Mouse (Mus musculus): Measurements from ENCODE around the gene Atxn7l1.

Atxn7l1 gene

GRCm38 (mm10) chr12:33137857-33138256 is 9.6 kb upstream of the Atxn7l1 start:
- ChIA-PET POLR2A (interaction anchor here in 1 of 4 experiments (1.6 kb wide), 1 partner anchor 46 kb away, joined by 4 read pairs; no protein-coding TSS in a partner anchor), CTCF (interaction anchor here in 1 of 4 experiments (0.6 kb wide), 1 partner anchor 123 kb away, joined by 3 read pairs; no protein-coding TSS in a partner anchor)

DNA sequence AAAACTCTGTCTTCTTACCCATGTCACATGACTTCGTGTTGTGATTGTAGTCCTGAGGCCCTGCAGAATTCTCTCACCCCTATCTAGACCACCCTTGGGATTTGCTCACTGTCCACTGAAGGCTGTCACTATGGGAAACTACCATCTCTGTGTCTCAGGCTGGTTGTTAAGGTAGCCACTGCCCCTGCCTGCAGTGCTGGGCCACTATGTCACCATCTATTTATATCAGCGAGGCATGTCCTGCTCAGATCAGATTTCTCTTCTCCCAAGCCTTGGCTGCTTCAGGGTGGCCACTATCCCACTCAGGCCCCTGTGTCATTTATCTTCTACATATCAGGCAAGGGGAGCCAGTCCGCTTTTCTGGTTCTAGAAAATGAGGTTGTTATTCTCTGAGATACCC is 8.4 kb upstream of the Atxn7l1 start:
- POLR2A ChIA-PET, result interaction anchor here in 1 of 4 experiments (1.6 kb wide), 1 partner anchor 45 kb away, joined by 4 read pairs; no protein-coding TSS in a partner anchor
- CTCF ChIA-PET, result interaction anchor here in 1 of 4 experiments (0.5 kb wide), 1 partner anchor 133 kb away, joined by 7 read pairs; no protein-coding TSS in a partner anchor

DNA sequence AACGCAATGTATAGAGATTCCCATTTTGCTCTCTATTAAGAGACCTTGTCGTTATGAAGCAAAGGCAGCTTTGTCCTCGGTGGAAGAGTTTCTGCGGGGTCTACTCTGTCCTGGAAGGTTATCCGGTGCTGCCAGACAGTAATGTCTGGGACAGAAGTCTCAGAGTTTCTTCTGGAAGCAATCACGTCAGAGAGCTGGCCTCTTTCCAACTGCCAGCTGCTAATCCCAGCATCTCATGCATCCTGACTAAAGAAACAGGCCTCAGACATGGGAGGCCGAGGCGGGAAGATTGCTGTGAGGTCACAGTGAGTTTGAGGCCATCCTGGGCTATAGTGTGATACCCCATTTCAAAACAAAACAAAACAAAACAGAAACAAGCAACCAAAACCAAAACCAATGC is 3.0 kb upstream of the Atxn7l1 start:
- ChIA-PET POLR2A (no interaction called here), CTCF (no interaction called here)

GRCm38 (mm10) chr12:33146622-33147433 is 665 bp upstream of the Atxn7l1 start:
- ChIA-PET POLR2A (interaction anchor here in 2 of 4 experiments (0.7 to 2.0 kb wide), 14 partner anchors 10 to 280 kb away, joined by 3 to 8 read pairs (median 3); no protein-coding TSS in a partner anchor), CTCF (interaction anchor here in 2 of 4 experiments (0.9 to 2.6 kb wide), 5 partner anchors 18 to 233 kb away, joined by 4 to 7 read pairs (median 4); no protein-coding TSS in a partner anchor)

DNA sequence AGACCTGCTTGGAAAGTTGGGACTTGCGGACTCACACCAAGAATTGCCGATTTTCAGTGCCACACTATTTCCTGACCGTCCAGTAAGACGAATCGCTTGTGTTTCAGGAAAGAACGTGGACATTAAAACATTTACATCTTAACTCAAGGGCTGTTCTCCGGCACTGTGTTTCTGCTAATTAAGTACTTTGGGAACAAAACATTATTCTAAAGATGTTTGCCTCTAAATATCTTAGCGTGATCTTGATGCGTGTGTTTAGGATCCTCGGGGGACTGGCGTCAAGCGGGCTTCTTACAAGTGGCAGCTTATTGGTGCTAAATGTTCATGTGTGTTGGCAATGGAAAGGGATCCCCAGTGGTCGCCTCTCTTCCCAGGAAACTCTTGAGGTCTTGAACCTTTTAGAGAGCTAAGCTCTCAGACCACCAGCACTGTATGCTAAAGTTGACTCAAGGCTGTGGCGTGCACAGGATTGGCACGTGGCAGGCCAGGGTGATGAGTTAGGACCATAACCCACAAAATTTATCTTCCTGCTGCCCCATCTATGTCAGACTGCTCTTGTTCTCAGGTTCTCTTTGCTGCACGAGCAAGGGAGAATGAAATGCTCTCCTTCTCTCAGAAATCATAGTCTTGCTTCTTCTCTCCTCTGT is 2.2 kb downstream of the Atxn7l1 start:
- POLR2A ChIA-PET, result interaction anchor here in 1 of 4 experiments (0.6 to 1.5 kb wide), 2 partner anchors 21 to 164 kb away, joined by 3 to 4 read pairs; no protein-coding TSS in a partner anchor

GRCm38 (mm10) chr12:33153131-33153530 is 5.6 kb downstream of the Atxn7l1 start:
- POLR2A ChIA-PET, result interaction anchor here in 3 of 4 experiments (0.9 to 1.2 kb wide), 3 partner anchors 9 to 29 kb away, joined by 3 to 4 read pairs (median 3); no protein-coding TSS in a partner anchor
- CTCF ChIA-PET, result interaction anchor here in 1 of 4 experiments (0.6 kb wide), 1 partner anchor 116 kb away, joined by 3 read pairs; no protein-coding TSS in a partner anchor

More for the DNA sequence above, 2.2 kb downstream of the Atxn7l1 start:
- CTCF ChIA-PET, result no interaction called here

DNA sequence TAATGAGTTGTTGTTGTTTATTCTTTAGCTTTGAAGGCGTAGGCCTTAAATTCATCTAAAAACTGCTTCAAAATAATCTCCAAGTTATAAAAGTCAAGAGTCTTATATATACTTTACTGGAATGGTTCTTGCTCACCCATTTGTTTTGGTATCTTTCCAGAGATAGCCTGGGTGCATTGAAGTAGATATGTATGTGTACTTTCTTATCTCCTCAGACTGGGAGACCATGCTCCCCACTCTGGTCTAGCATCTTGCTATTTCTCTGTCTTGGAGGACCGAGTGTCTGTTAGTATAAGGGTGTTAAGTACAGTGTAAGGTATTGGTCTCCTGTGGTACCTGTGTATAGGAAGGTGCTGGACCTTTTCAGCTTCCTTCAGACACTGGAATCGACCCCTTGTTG is 6.4 kb downstream of the Atxn7l1 start:
- ChIA-PET POLR2A (interaction anchor here in 1 of 4 experiments (0.9 kb wide), 1 partner anchor 8 kb away, joined by 3 read pairs; no protein-coding TSS in a partner anchor), CTCF (no interaction called here)

GRCm38 (mm10) chr12:33154732-33155131 is 7.2 kb downstream of the Atxn7l1 start:
- ChIA-PET POLR2A (no interaction called here), CTCF (no interaction called here)

GRCm38 (mm10) chr12:33156334-33157018 is 9.0 kb downstream of the Atxn7l1 start:
- CTCF ChIA-PET, result no interaction called here
- POLR2A ChIA-PET, result interaction anchor here in 2 of 4 experiments (1.2 to 1.8 kb wide), 1 partner anchor 10 kb away, joined by 3 to 4 read pairs; no protein-coding TSS in a partner anchor

GRCm38 (mm10) chr12:33158256-33158655 is 10.8 kb downstream of the Atxn7l1 start:
- ChIA-PET CTCF (no interaction called here), POLR2A (interaction anchor here in 2 of 4 experiments (1.2 to 1.8 kb wide), 2 partner anchors 11 to 26 kb away, joined by 3 to 4 read pairs; no protein-coding TSS in a partner anchor)

DNA sequence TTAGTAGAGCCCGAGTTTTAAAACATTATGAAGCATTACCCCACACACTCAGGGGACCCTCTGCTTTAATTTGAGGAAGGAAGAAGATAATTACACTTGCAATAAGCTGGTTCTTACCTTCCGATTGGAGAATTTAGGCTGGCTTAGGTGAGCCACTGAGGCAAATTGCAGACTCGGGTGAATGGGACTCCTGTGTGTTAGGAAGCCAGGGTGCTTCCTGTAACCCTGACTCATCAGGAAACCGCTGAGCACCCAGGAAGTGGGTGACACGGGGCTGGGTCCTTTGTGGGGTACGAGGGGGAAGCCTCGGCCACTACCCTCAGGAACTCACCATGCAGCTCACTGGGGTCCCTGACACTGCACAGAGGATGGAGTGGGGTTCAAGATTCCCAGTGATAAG is 12.9 kb downstream of the Atxn7l1 start:
- ChIA-PET POLR2A (interaction anchor here in 1 of 4 experiments (1.3 kb wide), 1 partner anchor 13 kb away, joined by 5 read pairs; no protein-coding TSS in a partner anchor), CTCF (no interaction called here)

DNA sequence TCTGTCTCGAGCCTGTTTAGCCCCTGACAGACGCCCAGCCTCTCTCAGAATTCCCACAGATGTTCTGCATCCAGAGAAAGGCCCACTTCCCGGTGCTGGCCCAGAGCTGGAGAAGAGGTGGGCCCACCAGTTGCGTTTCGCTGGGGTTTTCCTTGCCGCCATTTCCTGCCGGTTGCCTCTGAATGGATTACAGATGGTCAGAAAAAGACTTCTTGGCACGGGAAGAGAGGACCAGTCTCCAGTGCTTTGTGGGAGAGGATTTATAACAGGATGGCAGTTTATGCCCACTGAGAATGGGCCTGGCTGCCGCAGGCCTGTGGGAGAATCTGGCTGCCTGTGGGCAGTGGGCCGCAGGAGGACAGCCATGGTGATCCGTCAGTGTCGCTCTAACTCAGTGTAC is 15.0 kb downstream of the Atxn7l1 start:
- ChIA-PET POLR2A (interaction anchor here in 3 of 4 experiments (0.6 to 2.0 kb wide), 5 partner anchors 9 to 278 kb away, joined by 3 to 5 read pairs (median 3); no protein-coding TSS in a partner anchor), CTCF (no interaction called here)

DNA sequence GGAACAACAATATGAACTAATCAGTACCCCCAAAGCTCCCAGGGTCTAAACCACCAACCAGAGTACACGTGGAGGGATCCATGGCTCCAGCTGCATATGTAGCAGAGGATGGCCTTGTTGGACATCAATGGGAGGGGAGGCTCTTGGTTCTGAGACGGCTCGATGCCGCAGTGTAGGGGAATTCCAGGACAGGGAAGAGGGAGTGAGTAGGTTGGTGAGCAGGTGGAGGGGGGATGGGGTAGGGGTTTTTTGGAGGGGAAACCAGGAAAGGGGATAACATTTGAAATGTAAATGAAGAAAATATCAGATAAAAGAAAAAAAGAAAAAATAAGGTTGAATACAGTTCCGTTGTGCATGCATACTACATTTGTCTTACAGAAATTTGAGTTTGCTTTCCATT is 16.5 kb downstream of the Atxn7l1 start:
- ChIA-PET CTCF (interaction anchor here in 1 of 4 experiments (0.7 kb wide), 1 partner anchor 94 kb away, joined by 7 read pairs; no protein-coding TSS in a partner anchor), POLR2A (interaction anchor here in 2 of 4 experiments (0.7 to 2.6 kb wide), 3 partner anchors 10 to 271 kb away, joined by 3 to 15 read pairs (median 3); no protein-coding TSS in a partner anchor)

DNA sequence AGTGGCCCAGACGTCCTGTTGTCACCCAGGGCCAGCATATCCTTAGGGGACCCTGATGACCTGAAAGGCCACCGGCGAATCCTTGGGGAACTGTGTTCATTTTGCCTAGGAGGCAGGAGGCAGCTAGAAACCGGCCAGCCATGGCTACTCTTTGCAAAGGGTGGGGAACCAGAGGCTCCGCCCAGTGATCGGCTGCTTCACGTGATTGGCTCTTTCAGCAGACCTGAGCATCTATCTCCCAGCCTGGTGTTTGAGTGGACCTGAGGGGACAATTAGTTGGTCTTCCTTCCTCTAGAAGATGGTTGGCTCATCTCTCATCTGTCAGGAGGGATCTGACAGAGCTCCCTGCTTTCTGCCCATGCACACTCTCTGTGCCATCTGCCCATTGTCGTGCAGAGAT is 19.2 kb downstream of the Atxn7l1 start:
- POLR2A ChIA-PET, result interaction anchor here in 2 of 4 experiments (1.0 to 2.6 kb wide), 3 partner anchors 7 to 213 kb away, joined by 3 to 15 read pairs (median 3); partner anchors contain the start of gene Sypl (in 1 of the 2)

GRCm38 (mm10) chr12:33167545-33167944 is 20.1 kb downstream of the Atxn7l1 start:
- ChIA-PET CTCF (interaction anchor here in 1 of 4 experiments (0.6 kb wide), 1 partner anchor 147 kb away, joined by 14 read pairs; no protein-coding TSS in a partner anchor), POLR2A (interaction anchor here in 2 of 4 experiments (0.7 to 1.2 kb wide), 4 partner anchors 8 to 110 kb away, joined by 3 to 4 read pairs (median 3); no protein-coding TSS in a partner anchor)

More for the DNA sequence above, 19.2 kb downstream of the Atxn7l1 start:
- CTCF ChIA-PET, result no interaction called here

DNA sequence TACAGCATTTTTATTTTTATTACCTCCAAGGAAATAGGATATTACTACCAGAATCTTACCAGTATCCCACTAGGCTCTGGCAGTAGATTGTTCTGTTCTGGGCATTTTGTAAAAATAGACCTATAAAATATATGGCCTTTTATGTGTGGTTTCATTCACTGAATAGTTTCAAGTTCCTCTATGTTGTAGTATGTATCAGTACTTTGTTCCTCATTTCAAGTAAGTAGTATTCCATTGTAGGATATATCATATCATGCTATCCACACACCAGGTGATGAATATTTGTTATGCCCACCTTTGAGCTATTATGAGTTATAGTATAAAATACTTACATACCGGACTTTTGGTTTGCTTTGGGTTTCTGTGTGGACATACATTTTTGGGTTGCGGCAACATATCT is 21.0 kb downstream of the Atxn7l1 start:
- POLR2A ChIA-PET, result interaction anchor here in 1 of 4 experiments (1.3 kb wide), 1 partner anchor 13 kb away, joined by 3 read pairs; no protein-coding TSS in a partner anchor
- CTCF ChIA-PET, result no interaction called here

DNA sequence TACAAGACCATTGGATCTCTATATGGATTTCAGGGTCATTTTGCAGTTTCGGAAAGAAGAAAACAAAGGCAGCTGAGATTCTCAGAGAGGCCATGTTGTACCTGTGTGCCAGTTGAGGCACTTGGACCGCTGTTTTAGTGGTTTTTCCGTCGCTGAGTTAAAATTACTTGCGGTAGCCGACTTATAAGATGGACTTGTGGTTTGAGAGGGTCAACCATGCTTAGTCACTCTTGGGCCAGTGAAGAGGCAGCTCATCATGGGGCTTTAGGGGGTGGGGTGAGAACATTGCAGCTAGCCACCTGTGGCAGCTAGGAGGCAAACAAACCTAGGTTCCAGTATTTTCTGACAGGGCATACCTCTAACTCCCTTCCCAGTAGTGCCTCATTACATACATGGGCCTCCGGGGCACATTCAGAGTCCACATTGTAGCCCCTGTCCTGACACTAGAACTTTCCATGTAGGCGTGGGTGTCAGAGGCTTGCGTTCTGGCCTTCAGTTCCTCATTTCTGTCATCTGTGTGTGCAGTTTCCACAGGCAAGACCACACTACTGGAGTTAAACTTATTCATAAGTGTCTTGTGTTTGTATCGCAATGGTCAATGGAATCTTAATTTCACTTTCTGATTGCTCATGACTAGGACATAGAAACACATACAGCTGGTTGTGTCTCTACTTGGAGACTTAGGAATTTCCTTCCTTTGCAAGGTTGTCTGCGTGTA is 22.4 kb downstream of the Atxn7l1 start:
- CTCF ChIA-PET, result interaction anchor here in 1 of 4 experiments (1.0 kb wide), 1 partner anchor 210 kb away, joined by 3 read pairs; no protein-coding TSS in a partner anchor

GRCm38 (mm10) chr12:33170822-33171221 is 23.3 kb downstream of the Atxn7l1 start:
- CTCF ChIA-PET, result no interaction called here
- POLR2A ChIA-PET, result no interaction called here

More for the DNA sequence above, 22.4 kb downstream of the Atxn7l1 start:
- POLR2A ChIA-PET, result no interaction called here

Data from embryonic stem cell, embryonic (primary cell).